Mouse (Mus musculus): ENCODE results near the gene Tnfrsf13b. TPM values are rescaled to one million over a fixed set of nuclear protein-coding genes. Genes with fewer than 3 reads are reported as not detected.
A peak's percentile ranks its signal among the peaks of the same experiment; 100 is the strongest.

Gene Tnfrsf13b
- polyA plus RNA-seq, 1 experiment from 2014 or later, result 55.0 TPM

DNA sequence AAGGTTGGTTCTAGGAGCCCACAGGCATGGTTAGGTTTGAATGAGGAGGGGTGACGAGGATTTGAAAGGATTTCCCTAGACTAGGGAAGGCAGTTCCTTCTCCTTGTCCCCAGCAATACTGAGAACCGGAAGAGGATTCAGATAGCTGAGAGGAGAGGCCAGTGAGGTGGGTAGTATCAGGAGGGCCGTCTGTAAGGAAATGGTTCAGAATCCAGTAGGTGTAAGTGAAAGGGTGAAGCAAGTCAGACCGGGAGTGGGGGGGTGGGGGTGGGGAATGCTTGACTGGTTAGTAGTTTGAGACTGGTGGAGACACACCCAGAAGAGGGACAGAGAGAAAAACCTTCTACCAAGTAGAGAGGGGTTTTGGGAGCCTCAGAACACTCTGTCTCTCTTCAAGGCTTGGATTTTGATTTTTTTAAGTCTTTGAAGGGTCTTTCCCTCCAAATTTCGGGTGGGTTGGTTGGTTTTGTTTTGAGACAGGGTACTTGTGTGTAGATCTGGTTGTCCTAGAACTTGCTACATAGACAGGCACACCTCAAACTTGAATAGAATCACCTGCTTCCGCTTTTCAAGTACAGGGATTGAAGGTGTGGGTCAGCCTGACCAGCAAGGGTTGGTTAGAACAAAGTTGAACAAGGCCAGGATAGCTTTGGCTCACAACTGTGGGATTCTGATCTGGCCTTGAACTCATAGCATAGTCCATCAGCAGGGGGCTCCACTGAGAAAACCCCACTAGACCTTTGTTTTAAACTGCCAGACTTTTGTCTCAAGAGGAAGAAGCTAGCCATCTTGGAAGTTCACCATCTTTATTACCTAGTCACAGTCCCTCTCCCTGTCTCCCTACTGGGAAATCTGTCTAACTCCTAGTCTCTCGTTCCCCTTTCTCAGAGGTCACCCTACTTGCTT lies 17.3 kb downstream of the Tnfrsf13b start:
- Histone ChIP-seq H3K36me3 (ENCODE audit: inconsistent target) (0 out of 2 replicates have a peak, but pooled peaks cover 8% of the 10 kb centered on the region), H3K79me2 (ENCODE audit: inconsistent target) (peaks cover 31% of the 10 kb centered on the region), H3K4me3 (ENCODE audit: inconsistent target) (peak overlapping the region; percentile 76), H3K27ac (peak overlapping the region; percentile 87)
- 25% methylated on average over 7 of the region's 7 CpGs for WGBS (ENCODE audit: missing documents)

GRCm38 (mm10) chr11:61145551-61145950 lies 19.0 kb downstream of the Tnfrsf13b start:
- H3K27ac ChIP-seq, result no peak overlapping the region
- H3K36me3 ChIP-seq (ENCODE audit: inconsistent target), result 0 out of 2 replicates have a peak, but pooled peaks cover 8% of the 10 kb centered on the region
- H3K4me3 ChIP-seq (ENCODE audit: inconsistent target), result no peak overlapping the region
- 97% methylated on average over 8 of the region's 8 CpGs for WGBS (ENCODE audit: missing documents)
- peaks cover 31% of the 10 kb centered on the region for H3K79me2 ChIP-seq (ENCODE audit: inconsistent target)

GRCm38 (mm10) chr11:61146645-61147299 lies 20.2 kb downstream of the Tnfrsf13b start:
- 66% methylated on average over 20 of the region's 20 CpGs for WGBS (ENCODE audit: missing documents)
- no peak overlapping the region for H3K27ac ChIP-seq
- H3K4me3 ChIP-seq (ENCODE audit: inconsistent target), result no peak overlapping the region
- H3K79me2 ChIP-seq (ENCODE audit: inconsistent target), result peaks cover 31% of the 10 kb centered on the region
- H3K36me3 ChIP-seq (ENCODE audit: inconsistent target), result 0 out of 2 replicates have a peak, but pooled peaks cover 8% of the 10 kb centered on the region

DNA sequence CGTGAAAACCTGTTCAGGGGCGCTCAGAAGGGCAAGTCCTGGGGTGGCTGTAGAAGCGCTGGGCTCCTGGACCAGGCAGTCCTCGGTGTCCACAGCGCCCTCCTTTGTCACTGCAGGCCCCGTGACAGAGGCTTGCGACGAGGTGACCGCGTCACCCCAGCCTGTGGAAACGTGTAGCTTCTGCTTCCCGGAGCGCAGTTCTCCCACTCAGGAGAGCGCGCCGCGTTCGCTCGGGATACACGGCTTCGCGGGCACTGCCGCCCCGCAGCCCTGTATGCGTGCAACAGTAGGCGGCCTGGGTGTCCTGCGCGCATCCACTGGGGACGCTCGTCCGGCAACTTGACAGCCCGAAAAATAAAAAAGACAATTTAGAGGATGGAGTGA lies 20.7 kb downstream of the Tnfrsf13b start:
- H3K36me3 ChIP-seq (ENCODE audit: inconsistent target), result 0 out of 2 replicates have a peak, but pooled peaks cover 8% of the 10 kb centered on the region
- no peak overlapping the region for H3K27ac ChIP-seq
- H3K79me2 ChIP-seq (ENCODE audit: inconsistent target), result peaks cover 31% of the 10 kb centered on the region
- H3K4me3 ChIP-seq (ENCODE audit: inconsistent target), result no peak overlapping the region
- 83% methylated on average over 31 of the region's 32 CpGs for WGBS (ENCODE audit: missing documents)

DNA sequence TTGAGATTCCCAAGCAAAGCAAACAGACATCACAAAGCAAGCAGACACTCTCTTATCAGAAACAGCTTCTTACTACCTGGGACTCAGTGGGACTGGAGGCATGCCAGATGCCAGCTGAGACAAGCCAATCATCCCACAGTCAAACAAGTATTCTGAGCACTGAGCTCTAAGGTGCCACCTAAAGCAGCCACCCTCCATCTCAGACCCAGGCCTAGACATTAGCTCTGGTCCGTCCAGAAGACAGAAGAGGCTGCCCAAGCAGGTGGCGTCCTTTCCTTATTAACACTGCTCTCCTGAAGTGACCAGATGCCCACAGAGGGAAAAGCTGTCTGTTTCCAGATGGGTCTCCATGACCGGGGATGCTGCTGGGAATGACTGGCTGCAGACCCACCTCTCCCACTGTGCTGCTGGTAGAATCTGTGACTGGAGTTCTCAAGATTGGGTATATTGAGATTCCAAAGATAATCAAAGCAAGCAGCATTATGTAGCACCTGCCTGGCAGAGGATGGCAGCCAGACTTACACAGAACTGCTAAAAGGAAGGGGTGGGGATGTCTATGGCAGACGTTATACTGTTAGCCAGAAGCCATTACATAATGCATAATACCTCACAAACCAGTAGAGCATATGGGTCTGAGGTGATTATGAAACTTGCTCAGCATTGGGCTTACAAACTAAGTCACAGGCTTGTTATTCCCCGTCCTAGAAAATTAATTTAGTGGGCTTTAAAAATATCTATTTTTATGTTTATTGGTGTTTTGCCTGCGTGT lies 23.9 kb downstream of the Tnfrsf13b start:
- 78% methylated on average over 6 of the region's 6 CpGs for whole genome bisulfite sequencing (ENCODE audit: missing documents)
- no peak overlapping the region for H3K27ac ChIP-seq
- H3K4me3 ChIP-seq (ENCODE audit: inconsistent target), result no peak overlapping the region
- peaks cover 38% of the 10 kb centered on the region for H3K36me3 ChIP-seq (ENCODE audit: inconsistent target)
- H3K79me2 ChIP-seq (ENCODE audit: inconsistent target), result peaks cover 4% of the 10 kb centered on the region; the same call in 1 of the 2 replicates

DNA sequence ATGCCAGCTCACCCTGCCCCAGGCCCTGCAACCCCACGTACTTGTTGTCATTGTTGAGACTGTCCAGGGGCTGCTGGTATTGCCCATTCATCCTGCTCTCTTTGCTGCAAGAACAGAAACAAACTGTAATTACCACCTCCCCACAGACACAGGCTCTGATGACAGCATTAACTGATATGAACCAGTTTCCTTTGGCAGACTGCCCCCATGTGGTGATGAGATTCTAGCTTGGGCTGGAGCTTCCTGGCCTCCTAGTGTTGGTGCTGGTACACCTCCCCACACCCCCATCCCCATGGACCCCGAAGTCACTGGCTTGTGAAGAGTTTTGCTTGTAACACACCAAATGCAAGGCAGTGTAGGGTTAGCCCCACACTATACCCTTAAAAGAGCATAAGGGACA lies 29.2 kb downstream of the Tnfrsf13b start:
- Histone ChIP-seq H3K36me3 (ENCODE audit: inconsistent target) (peaks cover 58% of the 10 kb centered on the region), H3K27ac (no peak overlapping the region), H3K79me2 (ENCODE audit: inconsistent target) (no peaks in the 10 kb centered on the region), H3K4me3 (ENCODE audit: inconsistent target) (no peak overlapping the region)
- 61% methylated on average over 2 of the region's 2 CpGs for WGBS (ENCODE audit: missing documents)

GRCm38 (mm10) chr11:61158141-61158540 lies 31.6 kb downstream of the Tnfrsf13b start:
- Histone ChIP-seq H3K27ac (no peak overlapping the region), H3K79me2 (ENCODE audit: inconsistent target) (no peaks in the 10 kb centered on the region), H3K36me3 (ENCODE audit: inconsistent target) (peaks cover 73% of the 10 kb centered on the region), H3K4me3 (ENCODE audit: inconsistent target) (no peak overlapping the region)
- WGBS (ENCODE audit: missing documents), result 87% methylated on average over 3 of the region's 3 CpGs

DNA sequence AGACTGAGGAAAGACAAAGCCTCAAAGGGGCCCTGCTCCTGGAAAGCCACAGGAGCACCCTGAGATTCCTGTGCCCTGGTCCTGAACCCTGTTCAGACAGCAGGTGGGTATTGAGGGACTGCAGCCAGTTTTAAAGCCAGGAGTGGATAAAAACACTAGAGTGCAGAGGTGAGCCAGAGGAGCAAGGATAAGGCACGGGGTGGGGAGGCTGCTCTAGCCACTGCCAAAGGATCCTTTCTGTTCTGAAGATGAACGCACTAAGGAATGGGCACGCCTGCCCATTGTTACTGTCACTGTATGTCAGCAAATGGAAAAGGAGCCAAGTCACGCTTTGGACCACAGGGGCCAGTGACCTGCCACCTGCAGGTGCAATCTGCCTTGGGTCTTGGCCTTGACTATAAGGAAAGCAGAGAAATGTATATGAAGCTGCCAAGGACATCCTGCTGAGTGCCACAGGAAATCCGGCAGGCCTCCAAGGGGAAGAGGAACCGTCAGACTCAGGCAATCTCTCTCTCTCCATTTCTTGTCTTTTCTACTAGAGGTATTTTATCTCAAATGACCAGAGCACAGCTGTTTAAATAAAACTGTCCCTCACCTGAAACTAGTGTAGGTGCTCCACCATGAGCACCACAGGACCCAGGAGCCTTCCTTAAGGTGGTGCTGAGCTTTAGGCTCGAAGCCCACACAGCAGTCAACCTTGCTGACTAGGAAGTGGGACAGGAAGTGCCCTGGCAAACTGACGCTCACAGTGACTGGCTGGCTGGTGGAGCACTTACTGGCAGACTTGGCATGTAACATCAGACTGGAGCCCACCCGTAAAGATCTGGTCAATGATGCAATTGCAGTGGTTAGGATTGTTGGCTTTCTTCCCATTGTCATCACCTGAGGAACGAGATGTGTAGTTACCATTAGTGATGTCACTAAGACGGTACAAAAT lies 33.5 kb downstream of the Tnfrsf13b start:
- peaks cover 73% of the 10 kb centered on the region for H3K36me3 ChIP-seq (ENCODE audit: inconsistent target)
- peak overlapping the region; percentile 71 for H3K27ac ChIP-seq
- no peaks in the 10 kb centered on the region for H3K79me2 ChIP-seq (ENCODE audit: inconsistent target)
- H3K4me3 ChIP-seq (ENCODE audit: inconsistent target), result no peak overlapping the region
- WGBS (ENCODE audit: missing documents), result 9% methylated on average over 11 of the region's 11 CpGs

DNA sequence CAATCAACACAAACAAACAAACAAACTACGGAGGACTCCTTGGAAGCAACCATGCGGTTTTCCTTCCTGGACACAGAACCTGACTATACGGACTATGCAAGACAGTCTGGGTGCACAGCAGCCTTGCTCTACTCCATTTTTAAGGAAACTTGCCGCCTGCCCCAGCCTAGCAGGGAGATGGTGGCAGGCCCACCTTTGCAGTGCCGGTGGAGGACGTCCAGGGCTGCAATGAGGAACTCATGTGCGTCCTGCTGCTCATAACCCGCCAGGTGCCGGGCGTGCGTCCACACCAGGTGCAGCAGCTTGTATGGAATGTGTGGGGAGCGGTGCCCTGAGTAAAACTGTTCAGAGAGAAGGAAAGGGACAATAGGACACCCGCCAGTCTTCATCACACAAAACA lies 34.6 kb downstream of the Tnfrsf13b start:
- Histone ChIP-seq H3K36me3 (ENCODE audit: inconsistent target) (peaks cover 79% of the 10 kb centered on the region), H3K27ac (no peak overlapping the region), H3K79me2 (ENCODE audit: inconsistent target) (no peaks in the 10 kb centered on the region), H3K4me3 (ENCODE audit: inconsistent target) (no peak overlapping the region)
- WGBS (ENCODE audit: missing documents), result 94% methylated on average over 13 of the region's 13 CpGs

DNA sequence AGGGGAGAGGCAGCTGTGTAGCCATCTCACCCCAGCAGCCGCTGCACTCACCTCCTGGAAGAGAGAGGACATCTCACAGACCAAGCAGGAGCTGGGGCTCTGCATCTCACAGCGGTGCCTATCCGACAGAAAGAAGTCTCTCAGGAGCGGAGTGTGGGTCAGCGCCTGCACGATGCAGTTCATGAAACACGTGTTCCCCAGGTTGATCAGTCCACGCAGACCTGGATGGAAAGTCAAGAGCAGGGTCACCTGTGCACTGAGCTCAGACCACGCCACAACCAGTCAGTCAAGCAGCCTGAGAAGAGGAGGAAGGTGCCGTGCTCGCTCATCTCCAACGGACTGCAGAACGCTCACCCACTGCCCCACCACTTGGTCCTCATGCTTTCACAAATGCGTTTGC lies 36.2 kb downstream of the Tnfrsf13b start:
- peaks cover 4% of the 10 kb centered on the region for H3K79me2 ChIP-seq (ENCODE audit: inconsistent target)
- no peak overlapping the region for H3K4me3 ChIP-seq (ENCODE audit: inconsistent target)
- H3K27ac ChIP-seq, result no peak overlapping the region
- WGBS (ENCODE audit: missing documents), result 96% methylated on average over 14 of the region's 14 CpGs
- peaks cover 79% of the 10 kb centered on the region for H3K36me3 ChIP-seq (ENCODE audit: inconsistent target)

DNA sequence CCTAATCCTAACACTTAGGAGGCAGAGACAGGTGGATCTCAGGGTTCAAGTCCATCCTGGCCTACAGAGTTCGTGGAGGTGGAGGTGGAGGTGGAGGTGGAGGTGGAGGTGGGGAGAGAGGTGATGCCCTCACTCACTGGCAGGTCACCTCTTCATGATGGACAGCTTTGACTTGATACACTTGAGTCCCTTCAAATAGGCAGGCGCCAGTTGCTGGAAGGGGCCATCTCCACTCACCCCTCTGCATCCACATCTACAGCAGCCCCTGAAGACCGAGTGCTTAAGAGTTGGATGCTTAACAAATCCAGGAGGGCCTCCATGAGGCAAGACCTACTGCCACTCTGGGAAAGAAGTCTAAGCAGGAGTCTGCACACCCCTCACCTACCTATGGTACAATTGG lies 36.8 kb downstream of the Tnfrsf13b start:
- Histone ChIP-seq H3K79me2 (ENCODE audit: inconsistent target) (peaks cover 10% of the 10 kb centered on the region), H3K4me3 (ENCODE audit: inconsistent target) (no peak overlapping the region), H3K36me3 (ENCODE audit: inconsistent target) (peaks cover 80% of the 10 kb centered on the region), H3K27ac (no peak overlapping the region)
- WGBS (ENCODE audit: missing documents), result 96% methylated on average over 3 of the region's 3 CpGs

DNA sequence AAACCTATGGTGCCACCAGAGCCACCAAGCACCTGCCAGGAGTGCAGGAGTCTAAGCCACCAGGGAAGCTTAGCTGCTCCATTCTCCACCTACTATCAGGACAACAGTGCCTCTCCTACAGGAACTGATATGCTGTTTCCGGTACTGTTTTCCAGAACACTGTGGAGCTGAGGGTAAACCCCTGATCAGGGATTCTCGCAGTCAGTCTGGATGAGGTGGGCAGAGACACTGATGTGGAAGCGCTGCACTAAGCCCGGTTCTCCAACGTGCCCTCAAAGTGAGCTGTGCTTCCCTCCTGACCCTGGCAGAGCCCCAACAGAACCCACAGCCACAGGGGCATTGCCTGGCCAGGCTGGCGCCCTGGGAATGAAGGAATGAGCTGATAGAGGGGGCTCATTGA lies 37.8 kb downstream of the Tnfrsf13b start:
- Histone ChIP-seq H3K4me3 (ENCODE audit: inconsistent target) (no peak overlapping the region), H3K27ac (no peak overlapping the region), H3K79me2 (ENCODE audit: inconsistent target) (peaks cover 20% of the 10 kb centered on the region), H3K36me3 (ENCODE audit: inconsistent target) (peaks cover 75% of the 10 kb centered on the region)
- WGBS (ENCODE audit: missing documents), result 77% methylated on average over 6 of the region's 6 CpGs

- Histone ChIP-seq H3K79me2 (ENCODE audit: inconsistent target) (peaks cover 25% of the 10 kb centered on the region), H3K36me3 (ENCODE audit: inconsistent target) (peaks cover 75% of the 10 kb centered on the region)
These were observed 38.3 kb downstream of the Tnfrsf13b start for GRCm38 (mm10) chr11:61164881-61165280.

DNA sequence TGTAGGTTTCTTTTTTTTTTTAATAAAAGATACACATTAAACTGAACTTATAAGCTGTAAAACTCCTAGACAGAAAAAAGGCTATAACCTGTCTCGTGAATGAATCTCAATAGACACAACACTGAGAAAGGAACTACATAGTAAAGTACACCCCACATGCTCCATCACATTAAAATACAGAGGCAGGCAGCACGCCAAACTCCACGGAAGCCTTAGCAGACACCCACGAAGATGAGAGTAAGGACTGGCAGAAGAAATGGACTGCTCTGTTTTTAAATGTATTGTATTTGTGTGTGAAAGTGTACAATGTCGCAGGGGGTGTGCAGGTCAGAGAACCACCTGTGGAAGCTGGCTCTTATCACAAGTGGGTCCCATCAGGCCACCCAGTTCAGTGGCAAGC lies 43.6 kb downstream of the Tnfrsf13b start:
- peaks cover 73% of the 10 kb centered on the region for H3K79me2 ChIP-seq (ENCODE audit: inconsistent target)
- no peak overlapping the region for H3K27ac ChIP-seq
- WGBS (ENCODE audit: missing documents), result 87% methylated on average over 5 of the region's 5 CpGs
- no peak overlapping the region for H3K4me3 ChIP-seq (ENCODE audit: inconsistent target)
- H3K36me3 ChIP-seq (ENCODE audit: inconsistent target), result peaks cover 31% of the 10 kb centered on the region

More at GRCm38 (mm10) chr11:61164881-61165280, 38.3 kb downstream of the Tnfrsf13b start:
- no peak overlapping the region for H3K27ac ChIP-seq
- WGBS (ENCODE audit: missing documents), result 94% methylated on average over 8 of the region's 10 CpGs
- no peak overlapping the region for H3K4me3 ChIP-seq (ENCODE audit: inconsistent target)

Measured in macrophage (primary cell).